Mouse (Mus musculus) heart, embryonic 13.5 days (tissue): ENCODE results near the gene Fpr-rs3. TPM values are rescaled to one million over a fixed set of nuclear protein-coding genes. Genes with fewer than 3 reads are reported as not detected.

Source experiments
- ATAC-seq: fragments of 200-750 bp; cut with Nextera tagmentation; 2 replicates; pipeline ENCODE4 v1.8.0; 2017; ENCODE audit warnings: moderate TSS enrichment; ENCODE audit not compliant: insufficient number of reproducible peaks, low FRiP score, low TSS enrichment; ENCODE audit errors: extremely low read depth
- H3K27ac ChIP-seq: fragments of 300-500 bp; sonication (generic); replicated peaks from 2 replicates; pipeline ENCODE4 v1.5.1; 2015; ENCODE audit warnings: moderate library complexity, mild to moderate bottlenecking, inconsistent platforms
- H3K27me3 ChIP-seq: fragments of 300-500 bp; sonication (generic); replicated peaks from 2 replicates; pipeline ENCODE4 v1.6.1; 2015; ENCODE audit warnings: mild to moderate bottlenecking, inconsistent platforms
- H3K36me3 ChIP-seq: fragments of 300-500 bp; sonication (generic); 2 replicates; pipeline ENCODE4 v1.6.1; 2015; ENCODE audit warnings: mild to moderate bottlenecking, inconsistent platforms
- H3K4me1 ChIP-seq: fragments of 300-500 bp; sonication (generic); 2 replicates; pipeline ENCODE4 v1.6.1; 2015; ENCODE audit warnings: inconsistent platforms
- H3K4me2 ChIP-seq: fragments of 300-500 bp; sonication (generic); 2 replicates; pipeline ENCODE4 v1.6.1; 2015; ENCODE audit warnings: inconsistent platforms, mild to moderate bottlenecking, moderate library complexity
- H3K4me3 ChIP-seq: fragments of 300-500 bp; sonication (generic); 2 replicates; pipeline ENCODE4 v1.5.1; 2015; ENCODE audit warnings: moderate library complexity, mild to moderate bottlenecking, inconsistent platforms
- H3K9ac ChIP-seq: fragments of 300-500 bp; sonication (generic); 2 replicates; pipeline ENCODE4 v1.6.1; 2015; ENCODE audit warnings: inconsistent platforms, mild to moderate bottlenecking, moderate library complexity
- H3K9me3 ChIP-seq: fragments of 300-500 bp; sonication (generic); 2 replicates; pipeline ENCODE4 v1.6.1; 2016; ENCODE audit warnings: inconsistent platforms
- WGBS: fragments of 180-500 bp; shearing (Covaris S2); methylation state at CpG from one replicate; pipeline ENCODE4 v1.1.7; 2015; ENCODE audit warnings: mixed read lengths; 5-methylcytosine and 5-hydroxymethylcytosine counted together
- polyA plus RNA-seq: library from polyadenylated mRNA; unstranded; fragments of >200 nt; fragmentation: Nextera tagmentation; extraction: Ambion mirVana; gene quantifications from 2 replicates; pipeline ENCODE4 v1.2.1, GENCODE M21; 2015

Fpr-rs3 gene
- polyA plus RNA-seq = not detected in 2 replicates

GRCm38 (mm10) chr17:20624777-20625176 is at the start of gene Fpr-rs3:
Fpr-rs3 (minus strand) TSS chr17:20624877.
- no peak; the same call in 1 of the 2 replicates for ATAC-seq
- peaks cover 21% of the 10 kb centered on the region; the same call in 1 of the 2 replicates for H3K9me3 ChIP-seq
- H3K36me3 ChIP-seq = no peaks in the 10 kb centered on the region
- H3K27me3 ChIP-seq = no peaks in the 10 kb centered on the region
- H3K4me3 ChIP-seq = no peak within 1 kb of the TSS
- no peak within 1 kb of the TSS for H3K27ac ChIP-seq
- no peaks in the 10 kb centered on the region for H3K4me1 ChIP-seq
- H3K9ac ChIP-seq = no peak within 1 kb of the TSS
- H3K4me2 ChIP-seq = no peak within 1 kb of the TSS

- 35% methylated on average over 1 of the region's 1 CpGs for WGBS
- H3K27me3 ChIP-seq = no peaks in the 10 kb centered on the region
- H3K9ac ChIP-seq = no peak within 1 kb of the TSS
- no peak within 1 kb of the TSS for H3K4me3 ChIP-seq
- H3K4me2 ChIP-seq = no peak within 1 kb of the TSS
- H3K27ac ChIP-seq = no peak within 1 kb of the TSS
- no peaks in the 10 kb centered on the region for H3K36me3 ChIP-seq
- H3K4me1 ChIP-seq = no peaks in the 10 kb centered on the region
- H3K9me3 ChIP-seq = peaks cover 7% of the 10 kb centered on the region
- no peak for ATAC-seq
Observed at GRCm38 (mm10) chr17:20596323-20596722, 28.4 kb downstream of the Fpr-rs3 start, which contains the start of gene Vmn2r110. Vmn2r110 (minus strand) TSS chr17:20596423.

Other genes with a start within 250 kb of the Fpr-rs3 start
- gene Vmn1r224, start 210.7 kb downstream of the Fpr-rs3 start, polyA plus RNA-seq = not detected in 2 replicates
- gene Vmn2r108, start 143.5 kb downstream of the Fpr-rs3 start, polyA plus RNA-seq = not detected in 2 replicates
- gene Vmn1r225, start 126.7 kb downstream of the Fpr-rs3 start, polyA plus RNA-seq = not detected in 2 replicates
- not detected in 2 replicates for gene Vmn2r109, start 60.1 kb downstream of the Fpr-rs3 start, polyA plus RNA-seq
- gene Vmn2r110, start 28.5 kb downstream of the Fpr-rs3 start, polyA plus RNA-seq = 0.01 and 0.03 TPM in 2 replicates
- not detected in 2 replicates for gene Vmn1r226, start 58.0 kb upstream of the Fpr-rs3 start, polyA plus RNA-seq
- not detected in 2 replicates for gene Vmn1r227, start 105.0 kb upstream of the Fpr-rs3 start, polyA plus RNA-seq
- gene Vmn1r228, start 161.3 kb upstream of the Fpr-rs3 start, polyA plus RNA-seq = not detected in 2 replicates
- gene Vmn1r229, start 186.7 kb upstream of the Fpr-rs3 start, polyA plus RNA-seq = not detected in 2 replicates
- not detected in 2 replicates for gene Vmn1r230, start 215.6 kb upstream of the Fpr-rs3 start, polyA plus RNA-seq